Mouse (Mus musculus): ENCODE measurements around the gene Zfp260.
A peak's percentile ranks its signal among the peaks of the same experiment; 100 is the strongest.

The Zfp260 gene

DNA sequence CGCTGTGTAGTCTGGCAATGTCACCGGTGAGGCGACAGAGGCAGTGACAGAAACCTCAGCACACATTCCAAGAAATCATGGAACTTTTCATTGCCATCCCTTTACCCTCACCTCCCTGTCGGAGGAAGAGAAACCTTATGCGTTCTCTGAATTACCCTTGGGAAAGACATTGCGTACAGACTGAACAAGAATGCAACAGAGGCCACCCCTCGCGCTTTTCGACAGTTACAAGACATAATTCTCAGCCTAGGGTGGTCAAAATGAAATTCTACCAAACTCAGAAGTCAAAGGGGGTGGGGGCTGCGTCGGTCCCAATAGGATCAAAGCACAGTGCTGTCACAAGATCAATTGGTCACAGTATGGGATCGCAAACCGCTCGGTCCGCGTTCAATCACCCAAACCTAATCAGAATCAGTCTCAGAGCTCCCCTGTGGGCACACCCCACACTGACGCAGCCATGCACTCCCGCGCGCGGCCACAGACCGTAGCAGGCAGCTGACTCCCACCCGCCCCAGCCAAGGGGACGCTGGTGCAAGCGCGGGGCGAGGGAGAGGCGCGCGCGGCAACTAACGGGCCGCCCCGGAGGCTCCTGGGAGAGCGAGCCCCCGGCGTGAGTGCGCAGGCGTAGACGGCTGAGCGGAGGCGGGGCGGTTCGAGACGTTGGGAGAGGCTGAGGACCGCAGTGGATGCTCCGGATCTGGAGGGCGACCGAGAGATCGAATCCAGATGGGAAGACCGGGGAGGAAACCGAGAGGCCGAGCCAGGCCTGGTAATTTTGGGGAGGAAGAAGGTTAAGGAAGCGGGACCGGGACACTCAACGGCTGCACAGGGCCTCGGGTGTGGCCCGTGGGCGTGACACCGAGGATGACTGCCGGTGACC, 27.0 kb downstream of the Zfp260 start, which contains the start of gene Zfp382:
TSS of gene Zfp382 (plus strand) at position 635 of the 880 bp plus-strand sequence.
- peak; percentile 82 for DNase-seq (ENCODE audit: low read depth, low spot score)

DNA sequence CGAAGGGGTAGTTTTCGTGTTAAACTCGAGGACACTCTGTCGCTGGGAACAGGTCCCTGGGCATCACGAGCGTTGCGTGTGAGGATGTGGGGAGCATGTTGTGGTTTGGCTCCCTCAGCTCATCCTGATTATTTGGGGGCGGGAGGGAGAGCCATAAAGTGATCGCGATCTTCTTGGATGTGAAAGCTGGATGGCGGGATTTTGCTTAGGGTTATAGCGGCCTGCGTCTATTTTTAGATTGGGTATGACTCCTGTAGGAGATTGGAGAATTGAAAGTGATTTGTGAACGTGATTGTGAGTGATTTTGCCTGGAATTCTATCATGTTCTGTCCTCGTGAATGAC, 27.6 kb downstream of the Zfp260 start:
- peak; percentile 74 for DNase-seq (ENCODE audit: low read depth, low spot score)

DNA sequence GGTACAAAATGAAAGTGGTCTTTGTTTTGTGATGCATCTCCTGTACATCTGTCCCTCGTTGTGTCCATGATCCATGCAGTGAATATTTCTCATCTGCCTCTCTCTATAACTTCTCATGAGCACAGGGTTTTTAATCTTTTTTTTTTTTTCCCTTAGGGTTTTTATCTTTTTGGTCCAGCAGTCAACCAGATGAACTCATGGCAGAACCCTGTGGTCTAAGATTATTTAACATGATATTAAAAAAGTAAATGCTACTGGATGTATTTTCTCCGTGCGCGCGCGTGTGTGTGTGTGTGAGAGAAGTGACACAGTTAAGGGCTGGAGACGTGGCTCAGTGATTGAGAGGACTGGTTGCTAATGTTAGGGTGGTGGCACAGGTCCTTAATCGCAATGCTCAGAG, 35.3 kb downstream of the Zfp260 start:
- DNase-seq (ENCODE audit: low read depth, low spot score): no peak

DNA sequence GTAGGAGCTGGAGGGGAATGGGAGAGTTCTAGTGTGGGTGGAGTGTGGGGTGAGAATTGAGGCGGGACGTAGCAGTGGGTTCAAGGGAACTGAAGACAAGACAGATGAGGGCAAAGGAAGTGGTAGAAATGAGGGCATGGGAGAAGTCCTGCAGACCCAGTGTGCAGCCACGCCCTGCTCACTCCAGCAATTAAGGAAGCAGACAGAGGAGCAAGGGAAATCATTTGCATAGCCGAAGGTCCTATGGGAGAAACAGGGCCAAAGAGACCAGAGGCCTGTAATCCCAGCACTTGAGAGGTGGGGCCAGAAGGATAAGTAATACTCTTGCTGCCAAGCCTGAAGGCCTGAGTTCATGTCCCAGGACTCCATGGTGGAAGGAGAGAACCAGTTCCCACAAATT, 37.8 kb downstream of the Zfp260 start:
- no peak for DNase-seq (ENCODE audit: low read depth, low spot score)

DNA sequence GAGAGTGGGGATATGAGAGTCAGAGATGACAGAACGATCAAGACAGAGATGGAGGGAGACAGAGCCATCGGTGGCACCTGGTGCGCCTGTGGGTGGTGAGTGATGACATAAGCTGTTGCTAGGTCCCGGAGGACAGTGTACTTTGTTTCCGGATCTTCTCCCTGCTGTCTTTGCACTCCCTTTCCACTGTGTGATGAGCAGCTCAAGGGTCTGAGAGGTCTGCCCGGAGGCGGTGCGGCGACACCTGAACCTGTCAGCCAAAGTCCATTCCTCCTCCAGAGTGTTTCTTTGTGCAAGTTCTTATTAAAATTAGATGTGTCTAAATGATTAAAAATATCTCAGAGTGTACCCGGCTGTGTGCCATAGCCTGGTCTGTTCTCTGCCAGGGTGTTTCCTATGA, 42.2 kb downstream of the Zfp260 start:
- DNase-seq (ENCODE audit: low read depth, low spot score): no peak

DNA sequence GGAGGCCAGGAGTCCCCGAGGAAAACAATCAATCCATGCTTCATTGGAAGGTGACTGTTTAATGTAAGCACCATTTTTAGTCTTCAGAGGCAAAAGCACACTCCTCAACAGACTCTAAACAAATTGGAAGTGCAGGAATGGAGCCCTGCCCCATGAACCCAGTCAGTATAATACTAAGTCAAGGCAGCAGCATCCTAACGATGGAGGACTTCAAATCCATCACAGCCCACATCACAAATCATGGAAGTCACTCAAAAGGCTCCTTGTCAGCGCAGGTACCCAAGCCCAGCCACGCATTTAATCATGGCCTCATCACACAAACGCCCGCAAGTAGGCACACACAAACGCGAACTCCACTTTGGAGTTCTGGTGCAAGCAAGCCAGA, 48.6 kb downstream of the Zfp260 start:
- DNase-seq (ENCODE audit: low read depth, low spot score): no peak

DNA sequence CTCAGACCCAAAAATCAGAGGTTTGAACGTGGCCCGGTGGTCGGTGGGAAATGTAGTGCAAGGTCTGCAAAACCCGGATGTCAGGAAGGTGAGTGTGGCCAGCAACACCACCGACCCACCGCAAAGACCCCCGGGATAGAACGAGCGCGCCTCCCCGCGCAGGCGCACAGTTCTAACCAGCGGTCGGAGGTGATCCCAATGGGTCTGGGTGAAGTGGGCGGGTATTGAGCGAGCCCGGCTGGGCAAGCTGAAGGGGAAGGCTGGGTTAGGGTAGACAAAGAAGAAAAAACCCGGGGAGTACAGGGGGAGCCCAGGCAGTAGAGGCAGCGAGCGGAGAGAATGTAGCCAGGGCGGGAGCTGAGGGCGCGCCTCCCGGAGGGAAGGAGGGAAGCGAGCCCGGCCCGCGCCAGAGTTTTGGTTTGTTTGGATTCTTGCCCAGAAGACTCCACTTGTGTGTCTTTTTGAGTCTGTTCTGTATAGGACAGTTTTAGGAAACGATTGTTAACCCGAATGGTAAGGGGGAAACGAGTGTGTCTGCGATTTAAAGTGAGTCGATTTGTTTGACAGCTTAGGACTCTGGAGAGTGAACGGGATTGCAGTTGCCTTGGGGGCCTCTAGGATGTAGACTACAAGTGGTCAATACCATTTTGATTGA, 49.1 kb downstream of the Zfp260 start:
- DNase-seq (ENCODE audit: low read depth, low spot score): no peak

DNA sequence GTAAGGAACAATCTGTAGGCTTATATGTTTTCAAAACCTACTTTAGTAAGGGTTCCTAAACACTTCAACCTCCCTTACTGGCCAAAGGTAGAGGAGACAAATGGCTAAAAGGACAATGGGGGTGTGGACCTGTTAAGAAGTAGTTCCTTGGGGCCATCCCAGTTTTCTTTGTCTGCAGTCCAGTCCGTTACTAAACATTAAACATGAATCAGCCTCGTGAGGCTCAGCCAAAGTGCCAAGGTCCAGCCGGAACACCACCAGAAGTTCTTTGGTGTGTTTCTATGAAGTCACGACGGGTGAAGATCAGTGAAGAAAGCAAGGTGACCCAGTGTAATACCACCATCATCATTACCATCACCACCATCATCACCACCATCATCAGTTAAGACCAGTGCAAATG, 52.4 kb downstream of the Zfp260 start:
- DNase-seq (ENCODE audit: low read depth, low spot score): no peak

DNA sequence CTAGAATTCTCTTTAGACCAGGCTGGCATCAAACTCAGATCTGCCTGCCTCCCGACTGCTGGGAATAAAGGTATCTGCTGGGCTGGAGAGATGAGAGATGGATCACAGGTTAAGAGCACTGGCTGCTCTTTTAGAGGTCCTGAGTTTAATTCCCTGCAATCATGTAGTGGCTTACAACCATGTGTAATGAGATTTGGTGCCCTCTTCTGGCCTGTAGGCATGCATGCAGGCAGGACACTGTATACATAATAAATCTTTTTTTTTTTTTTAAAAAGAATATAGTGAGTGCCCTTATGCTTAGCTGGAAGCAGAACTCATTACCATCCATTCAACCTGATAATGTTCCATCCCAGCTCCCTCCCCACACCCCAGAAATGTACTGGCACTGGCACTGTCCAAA, 59.5 kb downstream of the Zfp260 start:
- no peak for DNase-seq (ENCODE audit: low read depth, low spot score)

DNA sequence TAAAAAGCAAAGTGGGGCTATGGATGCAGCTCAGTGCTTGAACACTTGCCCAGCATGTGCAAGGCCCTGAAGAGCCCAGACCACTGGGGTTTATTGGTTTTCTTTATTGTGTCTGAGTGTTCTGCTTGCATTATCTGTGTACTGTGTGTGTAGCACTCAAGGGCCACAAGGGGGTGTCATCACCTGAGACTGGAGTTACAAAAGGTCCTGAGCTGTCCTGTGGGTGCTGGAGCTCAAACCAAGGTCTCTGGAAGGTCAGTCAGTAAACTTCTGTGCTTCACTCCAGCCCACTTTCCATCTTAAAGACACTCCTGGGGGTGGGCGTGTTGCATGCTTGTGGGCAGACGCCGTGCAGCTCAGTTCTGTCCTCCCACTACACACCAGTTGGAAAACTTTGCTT, 60.9 kb downstream of the Zfp260 start:
- DNase-seq (ENCODE audit: low read depth, low spot score): no peak
